Mouse (Mus musculus) G1E (cell line): ENCODE results near the gene Tbc1d4. TPM values are rescaled to one million over a fixed set of nuclear protein-coding genes. Genes with fewer than 3 reads are reported as not detected.

Experiments used
- ATAC-seq: 2 replicates; pipeline ENCODE4 v1.8.0; 2016; ENCODE audit warnings: mild to moderate bottlenecking; ENCODE audit not compliant: insufficient number of reproducible peaks, poor library complexity, low FRiP score, severe bottlenecking; ENCODE audit errors: extremely low read depth
- DNase-seq: peaks from one replicate; pipeline ENCODE4 v3.0.0; 2012; ENCODE audit warnings: low spot score
- H3K27me3 ChIP-seq: 2 replicates; pipeline ENCODE4 v1.6.1; 2012; ENCODE audit warnings: mild to moderate bottlenecking, low read length, inconsistent platforms; ENCODE audit not compliant: insufficient read depth
- H3K36me3 ChIP-seq: replicated peaks from 2 replicates; pipeline ENCODE3; 2012; ENCODE audit warnings: mild to moderate bottlenecking, inconsistent platforms
- H3K4me1 ChIP-seq: 2 replicates; pipeline ENCODE4 v1.6.1; 2012; ENCODE audit warnings: low read depth, low read length, inconsistent platforms, mixed read lengths; ENCODE audit not compliant: insufficient read depth
- H3K4me3 ChIP-seq: 2 replicates; pipeline ENCODE4 v1.5.1; 2012; ENCODE audit warnings: low read depth, mild to moderate bottlenecking, inconsistent platforms, low read length, moderate library complexity, mixed read lengths
- H3K9me3 ChIP-seq: replicated peaks from 2 replicates; pipeline ENCODE4 v1.6.1; 2012; ENCODE audit warnings: inconsistent platforms
- CTCF ChIP-seq: IDR thresholded peaks from 2 replicates; pipeline ENCODE4 v1.5.1; 2012; ENCODE audit warnings: low read depth, low read length, inconsistent platforms, mixed read lengths
- GATA1 ChIP-seq: IDR thresholded peaks from 2 replicates; pipeline ENCODE4 v1.6.1; 2012; ENCODE audit warnings: borderline replicate concordance, low read length, inconsistent platforms, mixed read lengths
- GATA2 ChIP-seq: IDR thresholded peaks from 2 replicates; pipeline ENCODE4 v1.6.1; 2012; ENCODE audit warnings: low read depth, low read length, inconsistent platforms, borderline replicate concordance
- POLR2AphosphoS5 ChIP-seq: IDR thresholded peaks from 2 replicates; pipeline ENCODE4 v1.6.1; 2012; ENCODE audit warnings: low read depth, low read length, inconsistent platforms; ENCODE audit not compliant: insufficient replicate concordance
- TAL1 ChIP-seq: conservative IDR thresholded peaks from 2 replicates; pipeline ENCODE4 v1.6.1; 2012; ENCODE audit warnings: low read depth, low read length, inconsistent platforms, mixed read lengths
- polyA plus RNA-seq: library from polyadenylated mRNA; stranded (reverse); fragments of >175 nt; gene quantifications from 2 replicates; pipeline ENCODE4 v1.2.3, GENCODE M21; 2012
- total RNA-seq, 2 experiments: library from RNA; stranded (forward) in 1 of 2; stranded (reverse) in 1 of 2; fragments of 200-1000 nt in 1 of 2; fragments of >200 nt in 1 of 2; fragmentation: Nextera tagmentation in 1 of 2; gene quantifications; 2 replicates each; pipeline ENCODE4 v1.2.3; 2014 to 2017

Gene Tbc1d4
- total and polyA plus RNA-seq, 3 experiments, result 0.33 TPM; not detected in 2

DNA sequence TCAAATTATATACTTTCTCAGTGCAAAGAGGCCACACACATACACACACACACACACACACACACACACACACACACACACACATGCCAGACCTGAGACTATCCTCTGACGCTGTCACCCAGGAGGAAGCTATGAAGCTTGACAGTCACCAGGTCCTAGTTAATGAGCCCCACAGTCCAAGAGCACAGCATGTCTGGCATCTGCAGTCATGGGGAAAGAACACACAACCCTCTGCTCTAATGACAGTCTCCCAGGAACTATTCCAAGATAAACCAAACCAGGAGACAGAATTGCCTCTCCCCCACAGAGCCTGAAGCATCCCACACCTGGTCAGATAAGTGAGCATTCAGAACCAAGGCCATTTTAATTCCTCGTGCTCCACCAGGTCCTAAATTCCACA lies 71.1 kb downstream of the Tbc1d4 start:
- Histone ChIP-seq H3K27me3 (no peaks in the 10 kb centered on the region), H3K4me3 (no peak overlapping the region), H3K4me1 (no peaks in the 10 kb centered on the region), H3K36me3 (no peaks in the 10 kb centered on the region), H3K9me3 (peaks cover 49% of the 10 kb centered on the region)
- TF ChIP-seq GATA2 (no peak), GATA1 (no peak), POLR2AphosphoS5 (no peak), CTCF (no peak), TAL1 (no peak)
- ATAC-seq, result no peak
- DNase-seq, result no peak

DNA sequence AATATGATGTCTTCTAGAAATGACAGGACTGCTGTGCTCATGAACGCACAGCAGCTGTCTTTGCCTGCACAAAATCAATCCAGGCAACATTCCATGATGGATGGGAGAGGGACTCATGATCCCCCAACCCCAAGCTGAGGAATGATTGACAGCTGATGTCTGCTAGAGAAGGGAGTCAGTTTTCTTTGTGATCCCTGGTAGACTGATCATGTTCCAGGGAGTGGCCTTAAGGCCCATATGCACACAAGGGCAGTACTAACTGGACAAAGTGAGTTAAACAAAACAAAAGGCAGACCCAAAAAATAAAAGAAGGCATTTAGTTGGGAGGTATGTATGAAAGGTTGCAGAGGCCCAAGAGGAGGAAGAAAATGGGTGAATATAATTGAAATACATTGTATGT lies 71.6 kb downstream of the Tbc1d4 start:
- H3K27me3 ChIP-seq, result no peaks in the 10 kb centered on the region
- peaks cover 45% of the 10 kb centered on the region for H3K9me3 ChIP-seq
- H3K4me1 ChIP-seq, result no peaks in the 10 kb centered on the region
- H3K36me3 ChIP-seq, result no peaks in the 10 kb centered on the region
- H3K4me3 ChIP-seq, result no peak overlapping the region
- TF ChIP-seq TAL1, result no peak
- no peak for TF ChIP-seq CTCF
- TF ChIP-seq POLR2AphosphoS5, result no peak
- TF ChIP-seq GATA2, result no peak
- no peak for TF ChIP-seq GATA1
- DNase-seq, result no peak
- ATAC-seq, result no peak

DNA sequence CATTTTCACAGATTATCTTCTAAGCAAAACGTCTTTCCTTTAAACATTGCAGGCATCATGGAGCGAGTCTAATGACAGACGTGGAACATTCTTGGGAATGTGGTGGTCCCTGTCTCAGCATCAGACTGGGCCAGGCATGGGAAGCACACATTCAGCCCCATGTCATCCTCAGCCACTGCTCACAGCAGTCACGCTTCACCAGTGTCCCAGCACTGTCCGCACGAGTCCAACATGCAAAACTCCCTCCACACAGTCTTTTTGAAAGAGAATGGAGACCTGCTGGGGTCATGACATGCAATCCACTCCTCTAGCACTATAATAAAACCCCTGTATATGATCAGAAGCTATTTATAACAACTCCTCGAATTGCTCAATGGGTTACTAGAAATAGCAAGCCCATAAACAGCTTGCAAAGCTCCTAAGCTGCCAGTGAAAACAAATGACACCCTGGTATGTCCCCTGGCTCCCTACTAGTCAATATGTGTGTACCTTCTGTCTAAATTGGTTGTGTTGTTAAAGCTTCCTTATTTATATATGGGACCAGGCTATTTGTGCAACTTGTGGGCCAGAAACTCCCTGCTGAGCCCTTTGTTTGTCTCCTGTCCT lies 76.8 kb downstream of the Tbc1d4 start:
- ATAC-seq (no peak), DNase-seq (no peak)
- no peaks in the 10 kb centered on the region for H3K4me1 ChIP-seq
- no peaks in the 10 kb centered on the region for H3K27me3 ChIP-seq
- no peaks in the 10 kb centered on the region for H3K36me3 ChIP-seq
- TF ChIP-seq CTCF (no peak), GATA1 (no peak), TAL1 (no peak)
- no peak overlapping the region for H3K4me3 ChIP-seq
- H3K9me3 ChIP-seq, result peaks cover 38% of the 10 kb centered on the region

DNA sequence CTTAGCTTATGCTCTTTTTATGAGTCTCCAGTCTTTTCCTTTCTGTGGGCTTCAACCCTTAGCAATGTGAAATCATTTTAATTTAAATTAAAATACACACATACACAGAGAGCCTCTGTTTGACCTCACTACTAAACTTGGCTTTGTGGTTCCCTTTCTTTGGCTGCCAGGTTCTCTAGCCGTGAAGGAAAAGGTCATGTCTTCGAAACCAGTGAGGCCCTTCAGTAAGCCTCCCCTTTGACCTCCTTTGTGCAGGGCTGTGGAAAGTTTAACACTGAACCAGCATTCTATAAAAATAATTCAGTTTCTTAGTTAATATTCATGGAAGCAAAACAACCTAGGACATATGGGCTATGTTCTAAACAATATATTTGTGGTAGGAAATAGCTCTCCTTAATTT lies 78.5 kb downstream of the Tbc1d4 start:
- ATAC-seq (no peak), DNase-seq (no peak)
- TF ChIP-seq GATA2 (no peak), CTCF (no peak), TAL1 (no peak), POLR2AphosphoS5 (no peak), GATA1 (no peak)
- no peaks in the 10 kb centered on the region for H3K27me3 ChIP-seq
- H3K4me3 ChIP-seq, result no peak overlapping the region
- peaks cover 29% of the 10 kb centered on the region for H3K9me3 ChIP-seq
- H3K4me1 ChIP-seq, result no peaks in the 10 kb centered on the region
- no peaks in the 10 kb centered on the region for H3K36me3 ChIP-seq

DNA sequence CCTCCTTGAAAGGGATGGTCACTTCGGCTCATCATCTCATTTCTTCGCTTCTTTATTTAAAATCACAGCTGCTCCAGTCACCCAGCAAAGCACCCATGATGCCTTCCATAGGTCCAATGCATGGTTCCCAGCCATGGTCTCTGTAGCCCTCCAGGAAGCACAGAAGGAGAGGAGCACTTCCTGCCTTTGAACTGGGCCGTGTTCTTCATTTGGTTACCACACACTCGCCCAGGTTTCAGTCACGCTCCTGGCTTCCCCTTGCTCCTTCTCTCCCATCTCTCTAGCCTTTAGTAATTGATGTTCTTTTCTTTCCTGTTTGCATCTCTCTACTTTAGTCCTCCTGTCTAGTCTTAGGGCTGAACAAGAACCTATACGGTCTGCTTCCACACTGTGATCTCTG lies 79.8 kb downstream of the Tbc1d4 start:
- ATAC-seq (no peak), DNase-seq (no peak)
- Histone ChIP-seq H3K4me3 (no peak overlapping the region), H3K9me3 (peaks cover 24% of the 10 kb centered on the region), H3K4me1 (no peaks in the 10 kb centered on the region), H3K27me3 (no peaks in the 10 kb centered on the region), H3K36me3 (no peaks in the 10 kb centered on the region)
- TF ChIP-seq GATA2, result no peak
- no peak for TF ChIP-seq GATA1
- TF ChIP-seq TAL1, result no peak
- TF ChIP-seq POLR2AphosphoS5, result no peak
- TF ChIP-seq CTCF, result no peak

DNA sequence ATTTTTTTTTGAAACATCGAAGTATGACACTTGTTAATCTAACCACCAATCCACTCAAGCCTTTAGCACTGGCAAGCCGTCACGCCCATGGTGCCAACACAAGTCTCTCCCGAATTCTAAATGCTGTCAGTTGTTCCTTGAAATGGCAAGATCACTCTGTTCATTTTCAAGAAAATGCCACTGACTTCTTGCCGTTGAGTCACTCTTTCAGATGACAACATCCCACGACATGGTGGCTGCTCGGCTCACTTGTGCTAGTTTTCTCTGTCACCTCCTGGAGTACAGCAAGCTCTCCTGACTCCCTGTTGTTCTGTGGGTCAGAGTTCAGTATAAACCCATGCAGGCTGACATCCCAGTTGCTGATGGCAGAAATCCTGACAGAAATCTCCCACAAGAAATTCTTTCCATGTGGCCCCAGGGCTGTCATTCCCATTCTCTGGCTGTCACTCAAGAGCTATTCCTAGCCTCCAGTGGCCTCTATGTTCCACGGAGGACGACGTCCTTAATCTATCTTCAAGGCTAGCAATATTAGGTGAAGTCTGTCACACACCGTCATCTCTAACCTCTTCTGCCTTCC lies 81.5 kb downstream of the Tbc1d4 start:
- TF ChIP-seq GATA1, result no peak
- no peak for TF ChIP-seq TAL1
- TF ChIP-seq CTCF, result no peak
- TF ChIP-seq GATA2, result no peak
- no peak for TF ChIP-seq POLR2AphosphoS5
- Histone ChIP-seq H3K4me3 (no peak overlapping the region), H3K27me3 (no peaks in the 10 kb centered on the region), H3K9me3 (peaks cover 27% of the 10 kb centered on the region), H3K4me1 (no peaks in the 10 kb centered on the region), H3K36me3 (no peaks in the 10 kb centered on the region)
- no peak for DNase-seq
- ATAC-seq, result no peak

DNA sequence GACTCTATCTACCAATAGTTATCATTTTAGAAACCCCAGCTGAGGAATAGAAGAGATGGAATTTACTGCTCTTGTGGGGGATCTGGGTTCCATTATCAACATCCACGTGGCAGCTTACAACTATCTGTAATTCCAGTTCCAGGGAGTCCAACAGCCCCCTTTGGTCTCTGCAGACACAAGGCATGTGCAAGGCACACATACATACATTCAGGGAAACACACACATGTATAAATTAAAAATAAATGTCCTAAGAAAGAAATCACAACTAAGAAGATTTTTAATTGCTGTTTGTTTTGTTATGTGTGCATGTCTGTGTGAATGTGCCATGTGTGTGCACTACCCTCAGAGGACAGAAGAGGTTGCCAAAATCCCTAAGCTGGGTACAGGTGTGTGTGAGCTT lies 82.5 kb downstream of the Tbc1d4 start:
- DNase-seq, result no peak
- H3K27me3 ChIP-seq, result no peaks in the 10 kb centered on the region
- peaks cover 26% of the 10 kb centered on the region for H3K9me3 ChIP-seq
- H3K4me1 ChIP-seq, result no peaks in the 10 kb centered on the region
- no peak for TF ChIP-seq GATA2
- no peak for TF ChIP-seq GATA1
- no peak for TF ChIP-seq POLR2AphosphoS5
- no peak for TF ChIP-seq CTCF
- TF ChIP-seq TAL1, result no peak
- no peaks in the 10 kb centered on the region for H3K36me3 ChIP-seq
- H3K4me3 ChIP-seq, result no peak overlapping the region
- ATAC-seq, result no peak
